Mouse (Mus musculus): ENCODE measurements at regions not wholly inside any gene's neighbourhood (a gene's known extent, or its start where the extent isn't known, plus 50 kb on each side); places are given as distances from the start of the nearest gene placed in this dataset.

DNA sequence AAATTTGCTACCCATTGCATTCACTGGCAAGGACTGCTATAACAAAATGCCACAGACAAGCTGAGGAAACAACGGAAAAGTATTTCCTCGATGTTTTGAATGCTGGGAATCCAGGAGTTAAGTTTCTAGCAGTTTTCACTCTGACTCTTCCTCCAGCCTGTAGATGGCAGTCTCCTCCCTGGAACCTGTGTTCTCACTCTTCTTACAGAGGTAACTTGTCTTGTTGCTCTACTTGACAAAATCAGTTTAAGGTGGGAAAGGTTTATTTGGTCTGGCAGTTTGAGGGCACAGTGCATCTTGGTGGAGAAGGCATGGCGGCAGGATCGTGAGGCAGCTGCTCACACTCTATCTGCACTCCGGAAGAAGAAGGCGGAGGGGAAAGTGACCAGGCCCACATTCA, 181.3 kb upstream of the Nckap5 start:
- DNase-seq (ENCODE audit: low read depth, low spot score), result no peak

GRCm38 (mm10) chr1:127009699-127010098, 179.1 kb upstream of the Nckap5 start:
- no peak for DNase-seq (ENCODE audit: low read depth, low spot score)

GRCm38 (mm10) chr1:127001700-127002099, 171.1 kb upstream of the Nckap5 start:
- no peak for DNase-seq (ENCODE audit: low read depth, low spot score)

GRCm38 (mm10) chr1:126993061-126993640, 162.6 kb upstream of the Nckap5 start:
- DNase-seq (ENCODE audit: low read depth, low spot score), result no peak

- no peak for DNase-seq (ENCODE audit: low read depth, low spot score)
Observed at GRCm38 (mm10) chr1:126992441-126992840, 161.8 kb upstream of the Nckap5 start.

GRCm38 (mm10) chr1:126982805-126983204, 152.2 kb upstream of the Nckap5 start:
- DNase-seq (ENCODE audit: low read depth, low spot score), result no peak

DNA sequence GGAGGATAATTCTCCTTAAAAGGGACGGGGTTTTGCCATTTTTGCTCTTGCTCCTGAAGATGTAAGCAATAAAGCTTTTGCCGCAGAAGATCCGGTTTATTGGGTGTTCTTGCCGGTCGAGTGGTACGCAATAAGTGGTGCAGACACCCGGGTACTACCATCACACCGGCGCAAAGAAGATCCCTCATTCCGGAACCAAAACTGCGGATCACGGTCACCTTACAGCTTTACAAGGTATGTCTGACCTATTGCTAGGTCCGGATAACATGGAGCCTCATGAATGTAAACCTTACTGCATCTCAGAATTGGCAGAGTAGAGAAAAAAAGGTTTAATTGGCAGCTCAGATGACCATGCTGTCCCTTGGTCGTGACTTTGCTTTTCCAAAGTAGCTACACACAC, 149.7 kb upstream of the Nckap5 start:
- no peak for DNase-seq (ENCODE audit: low read depth, low spot score)

- no peak for DNase-seq (ENCODE audit: low read depth, low spot score)
Observed at GRCm38 (mm10) chr1:126973871-126974270, 143.3 kb upstream of the Nckap5 start.

- no peak for DNase-seq (ENCODE audit: low read depth, low spot score)
Observed at GRCm38 (mm10) chr1:126971777-126972421, 141.3 kb upstream of the Nckap5 start.

DNA sequence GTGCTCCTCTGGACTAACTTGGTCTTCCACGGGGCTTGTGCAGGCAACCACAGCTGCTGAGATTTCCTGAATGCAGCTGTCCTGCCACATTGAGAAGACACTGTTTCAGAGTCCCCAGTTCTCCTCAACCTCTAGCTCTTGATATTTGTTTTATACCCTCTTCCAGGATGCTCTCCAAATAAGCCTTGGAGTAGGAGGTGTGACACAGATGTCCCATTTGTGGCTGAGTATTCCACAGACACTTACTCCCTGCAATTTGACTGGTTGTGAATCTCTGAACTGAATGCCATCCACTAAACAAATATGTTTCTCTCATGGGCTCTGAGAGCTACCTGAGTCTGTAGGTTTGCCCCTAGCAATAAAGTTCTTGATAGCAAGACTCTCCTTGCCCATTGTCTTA, 140.5 kb upstream of the Nckap5 start:
- DNase-seq (ENCODE audit: low read depth, low spot score), result peak; percentile 62

- DNase-seq (ENCODE audit: low read depth, low spot score), result no peak
Observed at GRCm38 (mm10) chr1:126966394-126966793, 135.8 kb upstream of the Nckap5 start.

- no peak for DNase-seq (ENCODE audit: low read depth, low spot score)
Observed at GRCm38 (mm10) chr1:126955839-126956720, 125.5 kb upstream of the Nckap5 start.

- DNase-seq (ENCODE audit: low read depth, low spot score), result no peak
Observed at GRCm38 (mm10) chr1:126947860-126948259, 117.3 kb upstream of the Nckap5 start.

DNA sequence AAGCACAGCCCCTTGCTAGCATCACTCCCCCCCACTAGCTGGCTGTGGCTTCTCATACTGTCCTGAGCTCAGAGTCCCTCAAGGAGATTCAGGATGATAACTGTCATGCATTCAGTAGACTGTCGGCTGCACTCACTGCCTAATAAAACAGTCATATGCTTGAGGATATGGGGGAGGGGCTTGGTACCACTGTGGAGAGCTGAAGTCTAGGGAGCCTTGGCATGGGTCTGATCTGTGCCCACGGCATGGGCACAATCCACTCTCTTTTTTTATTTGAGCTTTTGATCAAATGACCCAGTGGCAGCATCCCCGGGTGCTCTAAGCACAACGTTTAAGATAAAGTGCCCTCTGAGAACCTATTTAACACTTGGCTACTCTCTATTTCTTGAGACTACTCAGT, 102.1 kb upstream of the Nckap5 start:
- DNase-seq (ENCODE audit: low read depth, low spot score), result no peak

DNA sequence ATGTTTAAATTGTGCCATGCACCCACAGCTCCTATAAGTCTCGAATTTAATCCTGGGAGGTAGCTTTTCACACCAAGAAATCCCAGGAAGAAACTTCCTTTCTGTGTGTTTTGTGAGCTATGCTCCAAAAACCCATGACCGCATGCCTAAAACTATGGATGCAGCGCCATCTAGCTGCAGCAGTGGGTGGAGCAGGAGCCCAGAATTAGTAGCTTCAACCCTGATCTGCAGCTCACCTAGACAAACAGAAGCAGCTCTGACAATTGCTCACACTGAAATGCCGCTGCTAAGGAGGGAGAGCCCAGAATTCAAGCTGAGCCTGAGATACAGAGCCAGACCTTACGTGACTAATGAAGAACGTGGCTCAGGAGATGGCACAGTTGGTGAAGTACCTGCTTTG, 101.2 kb upstream of the Nckap5 start:
- peak; percentile 47 for DNase-seq (ENCODE audit: low read depth, low spot score)

GRCm38 (mm10) chr1:126931093-126931492, 100.5 kb upstream of the Nckap5 start:
- DNase-seq (ENCODE audit: low read depth, low spot score), result no peak

- peak; percentile 45 for DNase-seq (ENCODE audit: low read depth, low spot score)
Observed at GRCm38 (mm10) chr1:126930611-126931010, 100.0 kb upstream of the Nckap5 start.

DNA sequence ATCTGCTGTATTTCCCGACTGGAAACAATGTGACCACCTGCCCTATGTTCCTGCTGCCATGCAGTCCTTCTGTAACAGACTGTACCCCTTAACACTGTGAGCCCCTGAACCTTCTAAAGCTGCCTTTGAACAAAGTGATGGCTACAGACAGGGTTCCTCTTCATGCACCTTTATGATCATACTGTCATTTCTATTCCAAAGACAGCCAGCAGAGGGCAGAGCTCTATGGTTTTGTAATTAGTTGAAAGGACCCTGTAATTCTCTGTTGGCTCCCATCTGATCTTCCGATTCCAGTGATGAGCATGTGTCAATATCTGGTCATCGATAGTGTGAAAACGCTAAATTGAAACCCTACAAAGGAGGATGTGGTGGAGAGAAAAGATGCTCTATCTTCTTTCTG, 99.1 kb upstream of the Nckap5 start:
- DNase-seq (ENCODE audit: low read depth, low spot score), result no peak

- DNase-seq (ENCODE audit: low read depth, low spot score), result no peak
Observed at GRCm38 (mm10) chr1:126928186-126928585, 97.6 kb upstream of the Nckap5 start.

DNA sequence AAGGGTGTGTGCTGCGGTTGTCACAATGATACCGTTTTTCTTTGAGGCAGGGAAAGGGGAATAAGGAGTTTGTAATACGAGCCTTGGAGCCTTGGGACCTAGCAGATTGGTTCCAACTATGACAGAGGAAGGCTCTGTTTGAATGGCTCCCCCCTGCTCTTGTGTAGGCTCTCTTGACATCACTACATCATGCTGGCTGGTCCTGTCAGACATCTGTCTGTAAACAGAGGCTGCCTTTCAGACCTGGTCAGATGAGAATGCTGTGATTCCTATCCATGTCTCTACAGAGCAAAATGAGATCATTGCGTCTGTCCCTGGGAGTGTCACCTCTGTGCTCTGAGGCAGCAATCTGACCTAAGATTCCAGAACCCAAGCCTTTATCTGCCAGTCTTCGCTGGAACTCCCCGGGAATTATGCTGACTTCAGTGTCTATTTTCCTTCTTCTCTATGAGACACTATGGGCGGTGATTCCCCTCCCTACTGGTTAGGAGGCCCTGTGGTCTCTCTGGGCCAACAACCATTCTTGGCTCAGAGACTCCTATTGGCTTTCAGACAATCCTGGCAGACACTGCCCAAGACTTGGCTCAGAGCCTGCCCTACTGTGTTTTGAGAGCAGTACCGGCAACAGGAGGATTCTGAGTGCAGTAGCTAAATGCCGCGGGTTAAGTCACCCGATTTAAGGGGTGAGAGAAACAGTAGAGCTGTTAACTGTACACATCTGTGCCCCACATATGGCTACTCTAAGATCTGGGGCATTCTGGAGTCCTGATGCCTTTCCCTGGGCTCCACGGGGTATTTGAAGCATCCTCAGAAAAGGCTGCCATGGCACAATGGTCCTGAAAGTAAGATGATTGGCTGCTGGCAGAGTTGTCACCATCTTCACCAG, 94.8 kb upstream of the Nckap5 start:
- peak; percentile 55 for DNase-seq (ENCODE audit: low read depth, low spot score)

DNA sequence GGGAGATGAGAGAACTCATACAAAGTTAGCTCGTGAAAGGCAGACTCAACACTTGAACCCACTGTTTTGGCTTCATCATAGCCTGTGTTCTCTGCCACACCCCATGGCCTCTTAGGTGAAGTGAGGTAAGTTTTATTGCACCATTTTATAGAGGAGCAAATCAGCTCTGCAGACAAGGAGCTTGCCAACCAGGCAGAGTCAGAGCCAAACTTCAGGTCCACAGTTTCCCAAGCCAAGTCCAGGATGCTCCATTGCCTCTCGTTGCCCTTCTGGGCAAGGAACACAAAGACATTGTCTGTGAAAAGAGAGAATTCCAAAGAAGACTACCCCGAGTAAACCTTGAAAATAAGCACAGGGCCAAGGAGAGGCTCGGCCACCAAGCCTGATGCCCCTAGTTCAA, 93.4 kb upstream of the Nckap5 start:
- no peak for DNase-seq (ENCODE audit: low read depth, low spot score)

- no peak for DNase-seq (ENCODE audit: low read depth, low spot score)
Observed at GRCm38 (mm10) chr1:126922231-126922630, 91.6 kb upstream of the Nckap5 start.

All from telencephalon, adult 2 months (tissue).